In the genomic region with DNA sequence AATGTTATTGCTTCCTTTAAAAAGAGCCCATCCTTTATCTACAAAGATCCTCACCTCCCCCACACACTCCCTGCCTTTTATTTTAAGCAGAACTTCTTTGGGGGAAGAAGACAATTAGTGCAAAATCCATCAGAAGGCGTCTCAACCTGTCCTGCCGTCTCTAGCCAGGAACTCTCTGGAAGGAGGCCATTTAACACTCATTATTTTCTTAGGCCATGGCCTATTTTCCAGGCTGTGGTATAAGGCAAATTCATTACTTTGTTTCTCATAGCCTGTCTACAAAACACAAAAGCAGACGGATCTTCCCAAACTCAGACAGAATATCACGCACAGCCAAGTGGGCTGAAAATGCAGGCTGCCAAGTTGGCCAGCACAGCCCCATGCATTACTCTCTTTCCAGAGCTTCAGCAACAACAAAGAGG, we compare ENCODE assay signal across 10 mouse cellular contexts.
DNase-seq lines count a peak whose midpoint lies in the region; ATAC-seq lines count a peak whose summit lies in the region.
"Had no signal": no experiment of that assay in that cellular context is flagged by ENCODE, and none has a peak within 500 bp of the region (broad histone marks: within the 10 kb centered on the region; RNA-seq: fewer than 3 reads in every experiment).

No protein-coding gene starts in this region.

- no peak overlapping the region for H3K4me3 ChIP-seq in kidney, embryonic 15.5 days (replicated peaks)
- H3K4me3 ChIP-seq in hindbrain, embryonic 14.5 days (replicated peaks; ENCODE audit: low read length), result no peak overlapping the region
- no peak overlapping the region for H3K4me3 ChIP-seq in kidney, embryonic 16.5 days (ENCODE audit: low read length)

- WGBS in kidney, embryonic 15.5 days, result 70% methylated on average over 4 of the region's 4 CpGs
- 58% methylated on average over 4 of the region's 4 CpGs for WGBS in hindbrain, embryonic 14.5 days
- 66% methylated on average over 4 of the region's 4 CpGs for WGBS in kidney, embryonic 16.5 days

- no peak overlapping the region for H3K9ac ChIP-seq in kidney, embryonic 15.5 days
- no peak overlapping the region for H3K9ac ChIP-seq in hindbrain, embryonic 14.5 days
- no peak overlapping the region for H3K9ac ChIP-seq in kidney, embryonic 16.5 days (replicated peaks; ENCODE audit: low read length)

- no peaks in the 10 kb centered on the region for H3K9me3 ChIP-seq in kidney, embryonic 15.5 days (replicated peaks)
- no peaks in the 10 kb centered on the region for H3K9me3 ChIP-seq in hindbrain, embryonic 14.5 days (ENCODE audit: control insufficient read depth, low read length)
- H3K9me3 ChIP-seq in kidney, embryonic 16.5 days (ENCODE audit: low read length), result no peaks in the 10 kb centered on the region

- no peaks in the 10 kb centered on the region for H3K27me3 ChIP-seq in kidney, embryonic 15.5 days
- H3K27me3 ChIP-seq in hindbrain, embryonic 14.5 days (ENCODE audit: control insufficient read depth, insufficient read depth, low read length), result no peaks in the 10 kb centered on the region
- no peaks in the 10 kb centered on the region for H3K27me3 ChIP-seq in kidney, embryonic 16.5 days (ENCODE audit: insufficient read depth, low read length)

- DNase-seq in kidney, postnatal 4 days, result peak; percentile 3 to 12
- peak; percentile 11 for DNase-seq in right cerebral cortex, postnatal 4 days
- no peak for DNase-seq in right cerebral cortex, postnatal 14 days
- no peak for DNase-seq in hindbrain, embryonic 14.5 days (ENCODE audit: low spot score)
- no peak for DNase-seq in T-cell, adult 2 months (ENCODE audit: low spot score)
- DNase-seq in kidney, postnatal 10 days, result no peak
- DNase-seq: heart, postnatal 36 days; thymus, postnatal 14 days had no signal

- no peak for ATAC-seq in kidney, embryonic 15.5 days (replicated peaks; ENCODE audit: low FRiP score)
- ATAC-seq in hindbrain, embryonic 14.5 days (ENCODE audit: low FRiP score), result peak; percentile 28; the same call in 1 of the 2 replicates
- no peak for ATAC-seq in kidney, embryonic 16.5 days (ENCODE audit: low FRiP score, low TSS enrichment)

- no peaks in the 10 kb centered on the region for H3K4me1 ChIP-seq in kidney, embryonic 15.5 days
- peaks cover 19% of the 10 kb centered on the region for H3K4me1 ChIP-seq in hindbrain, embryonic 14.5 days (replicated peaks; ENCODE audit: control insufficient read depth, insufficient read depth, low read length)
- no peaks in the 10 kb centered on the region for H3K4me1 ChIP-seq in kidney, embryonic 16.5 days (ENCODE audit: insufficient read depth, low read length)

- H3K36me3 ChIP-seq in kidney, embryonic 15.5 days, result no peaks in the 10 kb centered on the region
- no peaks in the 10 kb centered on the region for H3K36me3 ChIP-seq in hindbrain, embryonic 14.5 days (replicated peaks; ENCODE audit: control insufficient read depth, insufficient read depth)
- H3K36me3 ChIP-seq in kidney, embryonic 16.5 days (ENCODE audit: insufficient read depth, low read length), result no peaks in the 10 kb centered on the region

- no peak overlapping the region for H3K4me2 ChIP-seq in kidney, embryonic 15.5 days
- H3K4me2 ChIP-seq in hindbrain, embryonic 14.5 days (replicated peaks), result no peak overlapping the region
- no peak overlapping the region for H3K4me2 ChIP-seq in kidney, embryonic 16.5 days (replicated peaks; ENCODE audit: low read depth, low read length)

- H3K27ac ChIP-seq in kidney, embryonic 15.5 days, result no peak overlapping the region
- H3K27ac ChIP-seq in hindbrain, embryonic 14.5 days, result peak overlapping the region; percentile 94
- no peak overlapping the region for H3K27ac ChIP-seq in kidney, embryonic 16.5 days (ENCODE audit: low read length)

Comparison
In these comparisons a context has a peak if more than half of its experiments do, and no peak if none do; other contexts are left out.
1. DNase-seq: peak in kidney, postnatal 4 days (2 of 2) and right cerebral cortex, postnatal 4 days (single experiment); none in right cerebral cortex, postnatal 14 days (single experiment), hindbrain, embryonic 14.5 days (single experiment), T-cell, adult 2 months (single experiment) and kidney, postnatal 10 days (single experiment).